Mouse (Mus musculus) gastrocnemius, postnatal 14 days (tissue): ENCODE measurements around the gene Mast3. TPM values are rescaled to one million over a fixed set of nuclear protein-coding genes. Genes with fewer than 3 reads are reported as not detected.

Experiments used
- DNase-seq: peaks from one replicate; pipeline ENCODE4 v3.0.0; 2021; ENCODE audit warnings: mixed read lengths
- intact Hi-C: fragments of 180-260 bp; cut with DNase I; formaldehyde crosslinking; loops from one replicate; pipeline ENCODE4 v1.15.1; 2025; ENCODE audit warnings: low total_unique reads
- total RNA-seq, 2 experiments: library from RNA; stranded (reverse); gene quantifications; 2 replicates each; pipeline ENCODE4 v1.2.3; 2021

Gene Mast3
- total RNA-seq, 2 experiments from 2014 or later, result 5.2 to 7.0 TPM

DNA sequence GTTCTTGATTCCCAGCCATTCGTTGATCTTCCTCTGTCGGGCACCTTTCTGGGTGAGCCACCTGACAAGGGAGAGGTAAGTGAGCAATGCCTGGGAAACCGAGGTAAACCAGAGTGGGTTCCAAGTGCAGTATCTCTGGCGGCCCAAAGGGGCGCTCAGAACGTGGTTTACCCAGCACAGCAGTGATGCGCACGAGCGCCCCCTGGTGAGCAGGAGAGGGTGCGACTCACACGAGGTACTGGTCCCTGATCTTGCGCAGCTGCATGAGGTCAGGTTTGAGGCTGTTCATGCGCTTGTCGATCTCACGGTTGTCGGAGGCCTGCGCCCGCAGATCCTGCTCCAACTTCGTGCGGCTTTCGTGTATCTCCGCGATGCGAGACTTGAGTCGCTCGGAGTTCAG lies 35.5 kb downstream of the Mast3 start:
- intact Hi-C loops, result loop anchor here (5.0 kb wide), 1 partner anchor 42 kb away; no protein-coding TSS in a partner anchor

DNA sequence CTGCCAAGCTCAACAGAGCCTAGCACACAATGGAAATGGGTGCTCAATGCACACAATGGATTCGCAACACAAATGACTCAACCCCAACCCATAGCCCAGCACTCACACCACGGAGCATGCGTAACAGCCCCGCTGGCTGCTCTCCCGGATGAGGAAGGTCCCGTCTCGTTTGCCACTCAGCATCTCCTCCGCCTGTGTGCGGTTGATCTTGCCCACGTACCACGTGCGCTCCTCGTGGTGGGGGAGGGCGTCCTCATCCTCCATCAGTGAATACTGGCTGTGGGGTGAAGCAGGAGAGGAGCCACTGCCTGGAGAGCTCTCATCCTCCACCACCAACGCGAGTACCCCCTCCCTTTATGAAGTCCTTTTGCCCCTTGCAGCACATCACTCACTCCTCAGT lies 35.9 kb downstream of the Mast3 start:
- intact Hi-C loops, result loop anchor here (5.0 kb wide), 1 partner anchor 42 kb away; no protein-coding TSS in a partner anchor
- DNase-seq, result no peak

More for the DNA sequence above, 35.5 kb downstream of the Mast3 start:
- peak; percentile 95 for DNase-seq

GRCm38 (mm10) chr8:70768231-70768776 lies 36.5 kb downstream of the Mast3 start:
- DNase-seq, result no peak
- intact Hi-C loops, result loop anchor here (5.0 kb wide), 1 partner anchor 41 kb away; no protein-coding TSS in a partner anchor

GRCm38 (mm10) chr8:70767503-70767902 lies 37.4 kb downstream of the Mast3 start:
- DNase-seq, result no peak
- intact Hi-C loops, result loop anchor here (5.0 kb wide), 1 partner anchor 40 kb away; no protein-coding TSS in a partner anchor

DNA sequence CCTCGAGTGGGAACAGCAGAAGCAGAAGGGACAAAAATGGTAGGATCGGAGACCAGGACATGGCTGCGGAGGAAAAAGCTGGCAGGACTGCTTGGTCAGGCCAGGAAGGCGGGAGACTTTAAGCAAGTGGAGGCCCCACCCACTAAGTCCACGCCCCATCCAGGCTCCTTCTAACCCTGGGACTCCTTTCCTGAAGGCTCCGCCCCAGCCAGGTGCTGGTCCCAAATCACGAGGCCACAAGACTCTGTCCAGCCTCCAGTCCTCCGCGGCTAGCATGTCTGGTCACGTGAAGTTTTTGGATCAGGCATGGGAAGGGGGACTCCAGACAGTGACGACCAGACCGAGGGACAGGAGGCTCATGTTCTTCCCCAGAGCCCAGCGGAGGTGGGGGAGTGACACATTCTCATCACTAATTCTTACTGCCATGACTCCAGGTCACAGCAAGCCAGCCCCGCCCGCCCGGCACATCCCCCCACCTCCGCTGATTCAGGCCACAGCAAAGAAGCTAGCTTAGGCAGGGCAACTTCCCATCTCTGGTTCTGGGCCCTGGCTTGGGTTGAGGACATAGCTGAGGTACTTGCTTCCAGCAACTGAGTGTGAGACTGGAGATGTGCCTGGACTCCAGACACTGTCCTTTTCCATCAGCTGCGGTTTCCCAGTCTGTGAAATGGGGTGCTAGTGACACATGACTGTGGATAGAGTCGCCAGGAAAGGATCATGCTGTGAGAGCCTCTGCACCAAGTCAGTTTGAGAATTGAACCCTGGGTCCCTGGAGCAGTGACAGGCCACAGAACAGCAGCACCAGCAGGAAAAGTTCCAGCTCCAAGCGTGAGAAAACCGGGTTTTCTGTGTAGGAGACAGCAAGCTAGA lies 38.0 kb downstream of the Mast3 start:
- intact Hi-C loops, result loop anchor here (5.0 kb wide), 1 partner anchor 40 kb away; no protein-coding TSS in a partner anchor
- DNase-seq, result peak; percentile 71

DNA sequence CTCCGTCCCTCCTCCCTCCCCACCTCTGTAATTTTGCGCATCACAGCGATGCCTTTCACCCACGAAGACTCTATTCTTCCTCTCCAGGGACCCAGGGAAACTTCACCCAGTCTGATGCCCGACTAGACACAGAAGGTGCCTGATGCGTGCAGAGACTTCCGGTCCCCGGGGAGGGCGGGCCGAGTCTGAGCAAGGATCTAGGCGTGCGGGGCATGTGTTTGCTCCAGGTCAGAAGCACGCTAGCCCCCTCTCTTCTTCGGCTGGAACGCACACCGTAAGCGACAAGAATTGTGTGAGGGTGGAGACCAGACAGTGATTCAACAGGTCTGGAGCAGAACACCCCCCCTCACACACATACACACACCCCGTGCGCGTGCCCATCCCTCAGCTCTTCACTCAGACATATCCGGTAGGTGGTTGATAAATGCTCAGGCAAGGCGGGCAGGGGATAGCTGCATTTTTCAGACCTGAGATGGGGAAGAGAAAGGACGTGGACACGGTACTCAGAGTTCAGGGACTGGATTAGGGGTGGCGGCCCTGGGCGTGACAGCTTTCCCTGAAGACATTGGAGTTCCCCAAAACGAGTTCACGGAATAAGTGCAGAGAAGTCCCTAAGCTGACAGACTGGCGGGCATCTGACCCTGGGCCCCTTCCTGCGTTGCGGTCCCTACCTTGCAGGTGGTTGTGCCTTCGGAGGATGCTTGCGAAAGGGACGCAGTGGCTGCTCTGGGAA lies 38.9 kb downstream of the Mast3 start:
- intact Hi-C loops, result loop anchor here (5.0 kb wide), 1 partner anchor 39 kb away; no protein-coding TSS in a partner anchor
- DNase-seq, result no peak

DNA sequence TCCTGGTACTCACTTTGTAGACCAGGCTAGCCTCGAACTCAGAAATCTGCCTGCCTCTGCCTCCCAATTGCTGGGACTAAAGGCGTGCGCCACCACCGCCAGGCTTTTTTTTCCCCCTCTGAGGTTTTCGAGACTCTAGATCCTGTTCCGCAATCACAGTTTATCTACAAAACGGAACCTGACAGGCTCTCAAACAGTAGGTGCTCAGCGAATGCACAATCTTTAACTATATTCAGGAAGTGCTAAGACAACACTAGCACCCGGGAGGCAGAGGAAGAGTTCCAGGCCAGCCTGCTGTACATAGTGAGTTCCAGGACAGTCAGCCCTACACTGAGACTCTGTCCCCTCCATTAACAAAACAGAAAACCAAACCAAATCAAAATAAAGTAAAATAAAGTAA lies 39.5 kb downstream of the Mast3 start:
- intact Hi-C loops, result loop anchor here (5.0 kb wide), 1 partner anchor 38 kb away; no protein-coding TSS in a partner anchor
- DNase-seq, result no peak

GRCm38 (mm10) chr8:70764676-70765075 lies 40.2 kb downstream of the Mast3 start:
- intact Hi-C loops, result loop anchor here (5.0 kb wide), 1 partner anchor 37 kb away; no protein-coding TSS in a partner anchor
- DNase-seq, result no peak

DNA sequence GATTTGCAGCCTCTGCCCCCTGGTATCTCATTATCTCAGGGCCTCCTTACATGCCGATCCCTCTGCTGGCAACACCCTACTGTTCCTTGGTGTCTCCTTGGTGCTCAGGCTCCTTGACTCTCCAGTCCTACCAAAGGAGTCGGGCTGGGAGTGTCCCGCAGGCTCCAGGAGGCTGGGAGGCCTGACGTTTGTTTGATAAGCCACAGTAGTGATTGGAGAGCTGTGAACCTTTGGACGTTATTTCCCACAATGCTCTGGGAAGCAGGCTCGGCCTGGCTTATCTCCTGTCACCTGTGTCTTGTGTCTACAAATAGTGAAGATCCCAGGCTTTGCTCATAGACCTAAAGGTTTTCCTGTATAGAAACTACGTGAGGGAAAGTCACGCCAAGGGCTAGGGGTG lies 40.8 kb downstream of the Mast3 start:
- intact Hi-C loops, result no loop called here
- DNase-seq, result no peak

DNA sequence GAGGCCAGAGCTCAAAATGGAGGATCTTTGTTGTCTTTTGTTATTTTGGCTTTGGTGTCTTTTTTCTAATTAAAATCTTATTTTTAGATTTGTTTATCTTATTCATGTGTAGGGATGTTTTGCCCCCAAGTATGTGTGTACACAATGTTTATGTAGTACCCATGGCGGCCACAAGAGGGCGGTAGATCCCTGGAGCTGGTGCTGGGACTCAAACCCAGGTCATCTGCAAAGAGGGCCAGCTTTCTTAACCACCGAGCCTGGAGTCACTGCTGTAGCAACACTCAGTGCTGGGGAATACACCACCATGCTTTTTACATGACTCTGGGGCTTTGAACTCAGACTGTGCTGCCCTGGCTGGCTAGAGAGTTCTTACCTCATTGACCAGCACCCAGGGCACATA lies 41.5 kb downstream of the Mast3 start:
- DNase-seq, result no peak
- intact Hi-C loops, result no loop called here

DNA sequence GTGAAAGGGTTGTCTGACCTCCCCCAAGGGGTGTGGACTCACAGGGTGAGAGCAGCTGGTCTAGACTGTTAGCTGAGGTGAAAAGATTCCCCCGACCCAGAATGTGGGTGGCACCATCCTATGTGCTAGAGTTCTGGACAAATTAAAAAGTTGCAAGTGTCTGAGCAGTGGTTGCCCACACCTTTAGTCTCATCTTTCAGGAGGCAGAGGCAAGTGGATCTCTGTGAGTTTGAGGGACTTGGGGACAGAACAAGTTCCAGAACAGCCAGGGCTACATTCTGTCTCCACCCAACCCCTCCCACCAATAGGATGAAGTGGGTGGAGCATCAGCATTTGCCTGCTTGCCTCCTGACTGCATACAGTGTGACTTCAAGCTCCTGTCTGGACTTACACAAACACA lies 42.7 kb downstream of the Mast3 start:
- intact Hi-C loops, result no loop called here
- DNase-seq, result peak; percentile 4

- peak; percentile 94 for DNase-seq
- intact Hi-C loops, result no loop called here
Observed at GRCm38 (mm10) chr8:70760775-70761406, 44.0 kb downstream of the Mast3 start, which contains the start of gene Mpv17l2. Gene Mpv17l2 (minus strand): TSS chr8:70760946.

DNA sequence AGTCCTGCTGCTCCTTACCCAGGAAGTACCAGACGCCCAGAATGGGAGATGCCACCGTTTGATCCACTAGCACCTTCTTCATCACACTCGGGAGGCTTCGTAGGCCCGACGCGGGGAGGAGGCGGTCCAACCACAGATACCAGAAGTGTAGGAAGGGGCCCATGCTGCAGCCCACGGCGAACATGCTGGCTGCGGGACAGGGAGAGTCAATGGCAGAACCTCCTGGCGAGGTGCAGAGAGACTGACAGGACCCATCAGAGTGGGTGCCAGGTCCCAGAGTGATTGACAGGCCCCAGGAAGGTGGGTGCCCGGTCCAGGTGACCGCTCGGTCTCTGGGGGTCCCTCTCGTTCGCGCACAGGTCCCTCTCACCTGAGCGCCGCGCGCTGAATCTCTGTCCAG lies 44.5 kb downstream of the Mast3 start:
- DNase-seq, result peak; percentile 33
- intact Hi-C loops, result no loop called here

GRCm38 (mm10) chr8:70758616-70759561 lies 46.0 kb downstream of the Mast3 start:
- peak; percentile 43 for DNase-seq
- intact Hi-C loops, result no loop called here

DNA sequence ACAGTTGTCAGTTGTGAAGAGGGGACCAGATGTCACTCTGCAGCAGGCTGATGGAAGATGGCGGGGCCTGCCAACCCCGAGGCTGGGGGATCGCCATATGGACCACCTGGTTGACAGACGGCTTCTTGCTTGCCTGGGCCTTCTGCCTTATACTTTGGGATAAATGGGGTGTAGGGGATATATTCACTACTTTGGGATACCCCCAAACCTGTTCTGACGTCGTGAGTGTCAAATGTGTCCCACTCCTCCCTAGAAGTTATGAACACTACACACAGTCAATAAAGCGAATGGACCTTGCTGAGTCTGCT lies 46.6 kb downstream of the Mast3 start:
- intact Hi-C loops, result no loop called here
- peak; percentile 10 for DNase-seq

DNA sequence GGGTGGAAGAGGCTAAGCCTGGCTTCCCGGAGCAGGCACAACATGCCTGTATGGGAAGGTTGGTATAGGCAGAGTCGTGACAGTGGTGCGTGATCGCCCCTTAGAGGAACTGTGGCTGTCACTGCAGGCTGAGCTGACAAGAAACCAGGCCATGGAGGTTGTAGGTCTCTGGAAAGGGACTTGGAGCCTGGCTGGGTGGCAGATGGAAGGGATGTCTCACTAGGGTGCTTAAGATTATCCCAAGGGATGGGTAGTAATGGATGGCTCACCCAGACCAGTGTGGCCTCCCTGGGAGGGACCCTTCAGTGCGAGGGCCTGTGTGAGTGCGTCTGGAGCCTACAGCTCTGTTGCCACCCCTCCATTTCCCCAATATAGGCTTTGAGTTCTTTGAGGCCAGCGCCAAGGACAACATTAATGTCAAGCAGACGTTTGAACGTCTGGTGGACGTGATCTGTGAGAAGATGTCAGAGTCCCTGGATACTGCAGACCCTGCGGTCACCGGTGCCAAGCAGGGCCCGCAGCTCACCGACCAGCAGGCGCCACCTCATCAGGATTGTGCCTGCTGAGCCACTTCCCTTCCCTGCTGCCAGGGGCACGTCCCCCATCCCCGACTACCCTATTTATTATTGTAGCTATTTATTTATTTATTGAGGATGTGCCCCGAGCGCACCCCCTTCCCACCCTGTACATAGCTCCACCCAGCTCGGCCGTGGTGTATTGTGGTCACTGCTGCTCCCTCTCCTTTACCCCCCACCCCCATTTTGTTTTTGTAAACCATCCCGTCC lies 47.1 kb downstream of the Mast3 start:
- peak; percentile 23 for DNase-seq
- intact Hi-C loops, result no loop called here

DNA sequence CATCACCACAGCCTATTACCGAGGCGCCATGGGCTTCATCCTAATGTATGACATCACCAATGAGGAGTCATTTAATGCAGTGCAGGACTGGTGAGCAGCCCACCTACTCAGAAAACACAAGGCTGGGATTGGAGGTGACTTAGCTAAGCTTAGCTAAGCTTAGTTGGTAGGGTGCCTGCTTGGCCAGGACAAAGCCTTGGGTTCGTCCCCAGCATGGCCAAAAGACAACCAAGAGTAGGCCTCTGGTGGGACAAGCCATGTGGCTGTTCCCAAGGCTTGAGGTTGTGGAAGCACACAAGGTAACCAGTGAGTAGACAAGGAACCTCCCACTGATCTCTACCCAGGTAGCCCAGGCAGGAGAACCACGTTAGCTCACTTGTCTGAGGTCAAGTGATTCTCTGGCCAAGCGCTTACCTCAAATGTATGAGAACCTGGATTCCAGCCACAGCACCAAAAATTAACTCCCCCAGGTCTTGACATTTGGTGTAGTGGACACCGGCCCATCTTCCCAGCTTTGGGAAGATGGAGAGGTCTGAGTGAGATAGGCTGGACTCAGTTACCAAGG lies 48.3 kb downstream of the Mast3 start:
- intact Hi-C loops, result no loop called here
- no peak for DNase-seq
